Comparison of ENCODE assay signal across 16 mouse cellular contexts in the genomic region with DNA sequence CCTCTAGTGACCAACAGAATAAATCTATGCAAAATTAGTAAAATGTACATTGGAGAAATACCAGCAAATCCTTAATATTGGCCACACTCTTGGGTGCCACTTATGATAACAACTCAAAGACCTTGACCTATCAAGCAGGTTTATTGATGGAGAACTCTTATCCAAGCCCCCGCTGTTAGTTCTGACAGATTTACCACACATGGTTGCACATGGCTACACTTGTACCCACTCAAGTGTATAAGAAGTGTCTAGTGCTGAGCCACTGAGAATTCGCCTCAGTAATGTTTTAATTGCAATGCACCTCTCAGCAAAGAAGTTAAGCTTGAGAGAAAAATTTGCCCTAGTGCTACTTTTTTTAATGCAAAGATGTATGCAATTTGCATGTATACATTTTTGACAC.
DNase-seq lines count a peak whose midpoint lies in the region; ATAC-seq and TF ChIP-seq lines count a peak whose summit lies in the region.
"Had no signal": no experiment of that assay in that cellular context is flagged by ENCODE, and none has a peak within 500 bp of the region (broad histone marks: within the 10 kb centered on the region; RNA-seq: fewer than 3 reads in every experiment).

No protein-coding gene starts in this region.

- no peaks in the 10 kb centered on the region for H3K27me3 ChIP-seq in forebrain, embryonic 14.5 days (replicated peaks; ENCODE audit: control insufficient read depth, insufficient read depth, low read length)
- H3K27me3 ChIP-seq in forebrain, embryonic 12.5 days: no peaks in the 10 kb centered on the region
- no peaks in the 10 kb centered on the region for H3K27me3 ChIP-seq in kidney, embryonic 14.5 days (ENCODE audit: control insufficient read depth, insufficient read depth, low read length)
- no peaks in the 10 kb centered on the region for H3K27me3 ChIP-seq in midbrain, postnatal 0 days (ENCODE audit: insufficient read depth, low read length)
- H3K27me3 ChIP-seq in midbrain, embryonic 15.5 days (replicated peaks): no peaks in the 10 kb centered on the region
- H3K27me3 ChIP-seq: heart, embryonic 12.5 days had no signal

- WGBS in forebrain, embryonic 14.5 days: 43% methylated on average over 2 of the region's 2 CpGs
- WGBS in forebrain, embryonic 12.5 days: 42% methylated on average over 2 of the region's 2 CpGs
- WGBS in kidney, embryonic 14.5 days: 32% methylated on average over 2 of the region's 2 CpGs
- WGBS in midbrain, postnatal 0 days: 35% methylated on average over 2 of the region's 2 CpGs
- 28% methylated on average over 2 of the region's 2 CpGs for WGBS in midbrain, embryonic 15.5 days

- ATAC-seq in forebrain, embryonic 14.5 days: no peak
- no peak for ATAC-seq in forebrain, embryonic 12.5 days (ENCODE audit: low FRiP score)
- peak; percentile 79; the same call in 1 of the 2 replicates for ATAC-seq in kidney, embryonic 14.5 days (ENCODE audit: low FRiP score, low TSS enrichment)
- ATAC-seq in midbrain, postnatal 0 days (ENCODE audit: low FRiP score): no peak
- no peak for ATAC-seq in midbrain, embryonic 15.5 days (replicated peaks)
- ATAC-seq: forebrain, postnatal 0 days had no signal

- DNase-seq in forebrain, embryonic 14.5 days (ENCODE audit: low spot score): peak; percentile 2
- no peak for DNase-seq in kidney, adult 11 months
- DNase-seq in midbrain, postnatal 0 days (ENCODE audit: low spot score): peak; percentile 52
- DNase-seq in retina, postnatal 1 day: peak; percentile 61
- DNase-seq in natural killer cell, adult 2 months (ENCODE audit: low spot score in 2 of 2): no peak
- DNase-seq: adrenal gland, adult 2 months; adrenal gland, postnatal 25 days; cerebellum, adult 8-10 months; forebrain, postnatal 0 days; gastrocnemius, postnatal 14 days; heart, adult 2 months had no signal

- no peak overlapping the region for H3K4me2 ChIP-seq in forebrain, embryonic 14.5 days (ENCODE audit: low read length)
- H3K4me2 ChIP-seq in forebrain, embryonic 12.5 days: no peak overlapping the region
- no peak overlapping the region for H3K4me2 ChIP-seq in kidney, embryonic 14.5 days (replicated peaks; ENCODE audit: low read depth, low read length)
- no peak overlapping the region for H3K4me2 ChIP-seq in midbrain, postnatal 0 days (ENCODE audit: low read depth, low read length, poor library complexity, severe bottlenecking)
- H3K4me2 ChIP-seq in midbrain, embryonic 15.5 days: no peak overlapping the region
- H3K4me2 ChIP-seq: heart, embryonic 12.5 days had no signal

- H3K9me3 ChIP-seq in forebrain, embryonic 14.5 days (replicated peaks; ENCODE audit: control insufficient read depth, low read length): no peaks in the 10 kb centered on the region
- H3K9me3 ChIP-seq in forebrain, embryonic 12.5 days: no peaks in the 10 kb centered on the region
- H3K9me3 ChIP-seq in kidney, embryonic 14.5 days (ENCODE audit: control insufficient read depth, low read length): no peaks in the 10 kb centered on the region
- no peaks in the 10 kb centered on the region for H3K9me3 ChIP-seq in midbrain, postnatal 0 days (ENCODE audit: low read length)
- H3K9me3 ChIP-seq in midbrain, embryonic 15.5 days: no peaks in the 10 kb centered on the region
- H3K9me3 ChIP-seq: heart, embryonic 12.5 days; hindbrain, embryonic 10.5 days had no signal

- no peak overlapping the region for H3K9ac ChIP-seq in forebrain, embryonic 14.5 days (ENCODE audit: low read length)
- no peak overlapping the region for H3K9ac ChIP-seq in forebrain, embryonic 12.5 days
- H3K9ac ChIP-seq in kidney, embryonic 14.5 days (ENCODE audit: low read depth, low read length): no peak overlapping the region
- H3K9ac ChIP-seq in midbrain, postnatal 0 days (replicated peaks; ENCODE audit: low read length, poor library complexity, severe bottlenecking): no peak overlapping the region
- H3K9ac ChIP-seq in midbrain, embryonic 15.5 days: no peak overlapping the region
- H3K9ac ChIP-seq: forebrain, postnatal 0 days; heart, embryonic 12.5 days had no signal

- no peak overlapping the region for H3K4me3 ChIP-seq in forebrain, embryonic 14.5 days (ENCODE audit: low read depth, low read length)
- no peak overlapping the region for H3K4me3 ChIP-seq in forebrain, embryonic 12.5 days (replicated peaks)
- no peak overlapping the region for H3K4me3 ChIP-seq in kidney, embryonic 14.5 days (ENCODE audit: low read length)
- H3K4me3 ChIP-seq in midbrain, postnatal 0 days (ENCODE audit: low read depth, low read length): no peak overlapping the region
- no peak overlapping the region for H3K4me3 ChIP-seq in midbrain, embryonic 15.5 days
- H3K4me3 ChIP-seq: heart, adult 2 months; heart, embryonic 12.5 days; hindbrain, embryonic 10.5 days had no signal

- H3K4me1 ChIP-seq in forebrain, embryonic 14.5 days (ENCODE audit: control insufficient read depth, insufficient read depth, low read length): no peaks in the 10 kb centered on the region
- H3K4me1 ChIP-seq in forebrain, embryonic 12.5 days: no peaks in the 10 kb centered on the region
- no peaks in the 10 kb centered on the region for H3K4me1 ChIP-seq in kidney, embryonic 14.5 days (ENCODE audit: control insufficient read depth, insufficient read depth, low read length)
- H3K4me1 ChIP-seq in midbrain, postnatal 0 days (ENCODE audit: insufficient read depth, low read length): no peaks in the 10 kb centered on the region
- no peaks in the 10 kb centered on the region for H3K4me1 ChIP-seq in midbrain, embryonic 15.5 days
- H3K4me1 ChIP-seq: heart, embryonic 12.5 days; hindbrain, embryonic 10.5 days had no signal

- no peak for TF ChIP-seq CTCF in midbrain, postnatal 0 days (IDR thresholded peaks at IDR 0.05)

- no peak overlapping the region for H3K27ac ChIP-seq in forebrain, embryonic 14.5 days (ENCODE audit: low read depth, low read length)
- no peak overlapping the region for H3K27ac ChIP-seq in forebrain, embryonic 12.5 days
- no peak overlapping the region for H3K27ac ChIP-seq in kidney, embryonic 14.5 days (ENCODE audit: low read depth, low read length)
- no peak overlapping the region for H3K27ac ChIP-seq in midbrain, postnatal 0 days (ENCODE audit: low read depth, low read length)
- no peak overlapping the region for H3K27ac ChIP-seq in midbrain, embryonic 15.5 days
- H3K27ac ChIP-seq: heart, adult 2 months; hindbrain, embryonic 10.5 days had no signal

- no peaks in the 10 kb centered on the region for H3K36me3 ChIP-seq in forebrain, embryonic 14.5 days (ENCODE audit: control insufficient read depth, insufficient read depth, low read length)
- H3K36me3 ChIP-seq in forebrain, embryonic 12.5 days (replicated peaks): no peaks in the 10 kb centered on the region
- H3K36me3 ChIP-seq in kidney, embryonic 14.5 days (ENCODE audit: control insufficient read depth, insufficient read depth, low read length): no peaks in the 10 kb centered on the region
- H3K36me3 ChIP-seq in midbrain, postnatal 0 days (ENCODE audit: insufficient read depth, low read length): no peaks in the 10 kb centered on the region
- H3K36me3 ChIP-seq in midbrain, embryonic 15.5 days (replicated peaks): no peaks in the 10 kb centered on the region
- H3K36me3 ChIP-seq: heart, embryonic 12.5 days; hindbrain, embryonic 10.5 days had no signal

Comparison
In these comparisons a context has a peak if more than half of its experiments do, and no peak if none do; other contexts are left out.
1. DNase-seq: peak in forebrain, embryonic 14.5 days (single experiment), midbrain, postnatal 0 days (single experiment) and retina, postnatal 1 day (single experiment); none in kidney, adult 11 months (single experiment) and natural killer cell, adult 2 months (0 of 2).